Mouse (Mus musculus) naive thymus-derived CD4-positive, alpha-beta T cell, adult 2 months (primary cell): Measurements from ENCODE around the gene Fam214a.

Experiments
- DNase-seq: peaks from one replicate; pipeline ENCODE4 v3.0.0-alpha.2; 2011; ENCODE audit warnings: low read depth

The Fam214a gene

GRCm38 (mm10) chr9:74952106-74952505 lies 578 bp upstream of the Fam214a start:
- DNase-seq, result peak; percentile 51

DNA sequence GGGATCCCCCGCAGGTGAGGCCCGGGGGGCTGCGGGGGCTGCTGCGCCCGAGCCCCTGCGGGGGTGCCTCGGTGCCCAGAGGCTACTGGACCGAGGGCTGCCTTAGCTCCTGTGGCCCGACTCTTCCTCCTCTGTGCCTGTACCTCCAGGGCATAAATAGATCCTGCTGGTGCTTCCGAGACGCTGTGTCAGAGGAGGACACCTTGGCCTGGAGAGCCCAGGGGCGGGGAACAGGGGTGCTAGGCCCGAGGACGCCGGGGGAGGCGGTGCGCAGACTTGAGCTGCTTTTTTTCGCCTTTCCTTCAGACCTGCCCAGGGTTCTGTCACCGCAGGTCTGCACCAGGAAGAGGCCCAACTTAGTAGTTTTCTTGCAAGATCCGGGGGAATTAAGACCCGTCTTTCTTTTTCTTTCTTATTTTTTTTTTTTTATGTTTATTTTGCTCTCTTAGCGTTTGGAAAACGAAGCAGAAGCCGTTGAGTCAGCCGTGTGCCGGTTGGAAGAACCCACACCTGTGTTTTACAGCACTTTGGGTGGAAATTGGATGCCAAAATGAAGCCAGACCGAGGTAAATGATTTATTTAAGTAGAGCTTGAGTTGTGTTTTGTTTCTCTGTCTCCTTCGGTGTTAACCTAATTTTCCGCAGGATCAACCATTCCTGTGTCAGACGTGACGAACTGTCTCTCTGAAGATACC lies 728 bp downstream of the Fam214a start:
- peak; percentile 80 for DNase-seq

DNA sequence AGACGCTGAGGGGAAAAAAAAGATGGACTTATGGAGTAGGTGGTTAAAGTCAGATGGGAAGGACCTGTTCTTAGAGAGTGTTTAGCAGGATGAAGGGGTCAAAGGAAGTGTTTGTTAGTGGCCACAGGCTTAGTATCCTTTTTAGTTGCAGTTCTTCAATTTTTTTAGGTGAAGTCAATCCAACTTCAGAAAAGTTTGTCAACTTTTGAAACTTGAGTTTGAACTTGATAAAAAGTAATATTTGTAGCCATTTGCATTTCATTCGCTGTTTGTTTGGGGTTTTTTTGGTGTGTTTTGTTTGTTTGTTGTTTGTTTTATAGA lies 1.2 kb downstream of the Fam214a start:
- no peak for DNase-seq

DNA sequence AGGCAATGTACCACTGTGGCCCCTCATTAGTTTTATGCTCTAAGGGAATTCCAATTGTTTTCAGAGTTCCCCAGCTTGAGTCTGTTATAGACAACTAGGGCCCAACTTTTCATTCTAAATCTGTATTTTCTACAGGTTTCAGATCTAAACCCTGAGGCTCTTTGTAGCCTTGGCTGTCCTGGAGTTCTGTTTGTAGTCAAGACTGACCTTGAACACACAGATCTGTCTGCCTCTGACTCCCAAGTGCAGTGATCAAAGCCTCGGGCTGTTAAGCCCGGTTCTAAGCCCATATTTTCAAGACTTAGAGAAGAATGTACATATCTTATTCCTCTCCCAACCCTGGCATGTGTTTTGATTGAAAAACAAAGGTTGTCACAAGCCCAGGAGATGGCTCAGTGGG lies 1.7 kb downstream of the Fam214a start:
- DNase-seq, result no peak

DNA sequence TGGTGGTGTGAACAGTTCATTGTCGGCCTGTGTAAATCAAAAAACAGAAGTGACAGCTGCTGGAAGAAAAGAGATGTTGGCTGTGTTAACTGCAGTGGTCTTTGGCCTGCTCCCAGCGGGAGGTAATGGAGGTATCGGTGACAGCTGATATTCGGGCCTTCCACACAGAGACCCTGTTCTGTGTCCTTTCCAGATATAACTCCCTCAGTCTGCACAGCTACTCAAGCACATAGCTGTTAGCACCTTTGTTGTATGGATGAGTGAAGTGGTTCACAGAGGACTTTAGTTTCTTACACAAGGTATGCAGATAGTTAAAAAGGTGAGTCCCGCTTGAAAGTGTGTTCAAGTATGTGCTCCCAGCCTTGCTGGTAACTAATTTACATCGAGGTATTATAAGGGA lies 7.9 kb downstream of the Fam214a start:
- no peak for DNase-seq

- DNase-seq, result no peak
Observed at GRCm38 (mm10) chr9:74961073-74961575, 8.4 kb downstream of the Fam214a start.

DNA sequence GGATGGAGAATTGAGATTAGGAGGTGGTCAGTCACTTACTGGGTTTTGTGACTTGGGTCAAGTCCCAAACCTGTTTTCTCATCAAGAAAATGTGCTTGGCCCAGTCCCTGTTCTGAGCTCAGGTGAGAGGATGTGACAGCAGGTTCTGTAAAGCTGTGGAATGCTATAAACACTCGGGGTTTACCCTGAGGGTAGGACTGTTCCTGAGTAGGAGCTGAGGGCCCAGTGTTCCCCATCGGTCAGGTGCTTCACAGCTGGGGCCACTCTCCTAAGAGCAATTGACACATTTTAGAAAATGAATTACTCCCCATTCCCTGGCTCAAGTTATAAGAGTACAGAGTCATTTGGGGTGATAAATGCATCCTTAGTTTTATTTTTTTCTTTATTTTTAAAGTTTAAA lies 11.3 kb downstream of the Fam214a start:
- no peak for DNase-seq

DNA sequence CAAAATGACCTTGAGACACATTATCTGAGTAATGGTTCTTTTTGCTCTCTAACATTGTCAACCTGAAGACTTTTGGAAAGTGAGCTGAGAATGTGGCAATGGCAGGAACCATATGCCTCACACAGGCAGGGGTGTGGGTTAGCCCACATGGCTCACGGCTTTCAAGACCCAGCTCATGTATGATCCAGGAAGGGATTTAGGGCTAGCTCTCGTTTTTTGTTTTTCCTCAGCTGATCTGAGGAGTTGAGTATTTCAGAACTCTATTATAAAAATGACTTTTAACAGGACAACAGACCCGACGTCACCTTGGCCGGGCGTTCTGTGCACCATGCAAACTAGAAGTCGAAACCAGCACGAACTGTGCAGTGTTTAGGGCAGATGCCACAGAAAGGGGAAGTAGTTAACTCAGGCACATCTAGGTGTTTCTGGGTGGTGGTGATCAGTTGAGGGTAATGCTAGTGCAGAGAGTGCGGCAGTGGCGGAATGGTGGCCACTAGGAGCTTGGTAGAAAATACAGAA lies 12.2 kb downstream of the Fam214a start:
- DNase-seq, result peak; percentile 39

DNA sequence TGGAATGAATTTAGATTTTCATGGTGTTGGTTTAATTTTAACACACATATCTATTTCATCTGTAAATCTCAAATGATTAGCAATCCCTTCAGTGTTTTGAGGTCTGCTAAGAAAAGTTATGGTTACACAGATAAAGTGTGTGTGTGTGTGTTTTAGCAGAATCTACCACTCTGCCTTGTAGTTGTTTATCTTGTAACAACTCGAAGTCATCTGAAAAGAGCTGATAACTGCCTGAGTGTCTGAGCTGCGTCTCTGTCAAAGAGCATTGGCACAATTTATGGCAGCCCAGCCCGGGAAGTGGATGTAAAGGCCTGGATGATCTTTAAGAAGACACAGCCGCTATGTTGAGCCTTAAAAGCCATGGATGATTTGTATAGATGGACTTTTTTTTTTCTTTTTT lies 13.5 kb downstream of the Fam214a start:
- no peak for DNase-seq

GRCm38 (mm10) chr9:74968647-74969428 lies 16.2 kb downstream of the Fam214a start:
- no peak for DNase-seq

DNA sequence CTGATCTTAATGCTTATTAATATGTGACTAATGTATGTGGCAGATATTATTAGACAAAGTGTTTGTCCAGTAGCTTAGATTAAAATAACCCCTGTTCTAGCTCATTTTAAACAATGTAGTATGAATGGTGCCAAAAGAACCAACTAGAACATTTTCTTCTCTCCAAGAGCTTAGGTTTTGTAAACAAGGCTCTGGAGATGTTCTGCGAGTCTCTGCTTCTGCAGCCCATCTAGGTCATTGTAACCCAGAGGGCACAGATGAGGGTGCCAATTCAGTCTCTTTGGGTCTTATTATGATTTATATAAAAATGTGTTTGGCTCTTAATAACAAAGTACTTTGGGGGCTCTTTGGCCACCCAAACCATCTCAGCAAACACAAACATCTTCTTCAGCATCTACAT lies 17.9 kb downstream of the Fam214a start:
- DNase-seq, result no peak

- DNase-seq, result no peak
Observed at GRCm38 (mm10) chr9:74971191-74971976, 18.7 kb downstream of the Fam214a start.

GRCm38 (mm10) chr9:74972736-74973135 lies 20.1 kb downstream of the Fam214a start:
- no peak for DNase-seq

DNA sequence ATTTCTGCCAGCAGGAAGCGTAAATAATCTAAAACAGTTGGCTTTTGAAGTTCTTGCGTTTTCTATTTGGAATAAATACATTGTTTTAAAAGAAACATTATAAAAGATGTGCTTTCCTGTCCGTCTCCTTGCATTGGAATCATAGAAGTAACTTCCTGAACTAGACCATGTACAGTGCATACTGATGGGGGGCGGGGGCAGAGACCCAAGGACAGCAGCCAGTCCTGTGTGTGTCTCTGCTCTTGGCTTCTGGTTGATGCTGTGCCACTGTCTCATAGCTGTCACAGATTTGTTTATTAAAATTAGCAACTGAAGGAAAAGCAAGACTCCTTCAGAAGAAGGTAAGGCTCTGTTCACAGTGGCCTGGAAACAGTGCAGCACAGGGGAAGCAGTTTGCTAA lies 20.5 kb downstream of the Fam214a start:
- DNase-seq, result no peak

GRCm38 (mm10) chr9:74974758-74975157 lies 22.1 kb downstream of the Fam214a start:
- no peak for DNase-seq

DNA sequence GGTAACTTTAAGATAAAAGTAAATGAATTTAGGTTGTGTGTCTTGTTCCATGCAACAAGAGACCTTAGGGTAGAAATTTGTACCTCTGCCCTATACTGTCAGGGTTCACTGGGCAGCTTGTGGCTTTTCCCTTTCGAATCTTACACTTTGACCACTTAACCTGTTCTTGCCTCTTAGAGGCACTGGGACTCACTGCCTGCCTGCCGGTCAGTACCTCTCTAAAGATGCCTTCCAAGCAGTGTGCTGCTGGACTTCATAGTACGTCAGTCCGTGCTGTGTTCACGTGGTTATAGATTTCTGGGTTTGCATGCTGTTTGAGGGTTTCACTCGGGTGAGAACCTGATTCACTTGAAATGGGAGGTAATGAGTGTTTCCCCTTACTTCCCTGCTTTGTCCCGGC lies 22.7 kb downstream of the Fam214a start:
- DNase-seq, result no peak

DNA sequence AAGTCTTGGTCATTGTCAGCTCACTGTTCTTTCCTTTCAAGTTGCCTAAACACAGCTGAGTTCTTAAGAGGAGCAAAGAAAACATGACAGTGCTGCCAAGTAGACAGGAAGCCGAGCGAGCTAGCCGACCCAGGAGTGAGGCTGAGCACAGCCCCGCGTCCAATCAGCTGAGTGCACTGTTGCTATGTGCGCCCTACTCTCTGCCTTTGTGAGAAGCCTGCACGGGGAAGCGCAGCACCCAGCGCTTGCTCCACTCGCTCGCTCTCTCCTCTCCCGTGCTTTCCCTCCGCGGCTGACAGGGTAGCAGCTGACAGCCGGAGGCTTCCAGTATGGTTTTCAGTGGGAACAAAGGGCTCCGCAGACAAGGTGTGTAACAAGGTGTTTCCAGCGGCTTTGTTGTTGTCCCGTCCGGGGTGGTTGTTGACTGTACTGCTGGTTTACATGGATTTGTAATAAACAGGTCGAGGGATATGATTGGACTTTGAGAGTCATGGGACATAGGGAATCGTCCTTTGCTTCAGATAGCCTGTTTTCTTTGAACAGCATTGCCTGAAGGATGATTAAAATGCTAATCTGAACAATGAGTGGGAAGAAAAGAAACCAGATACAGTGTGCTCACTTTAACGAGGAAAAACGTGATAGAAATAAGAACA lies 23.4 kb downstream of the Fam214a start:
- peak; percentile 90 for DNase-seq

DNA sequence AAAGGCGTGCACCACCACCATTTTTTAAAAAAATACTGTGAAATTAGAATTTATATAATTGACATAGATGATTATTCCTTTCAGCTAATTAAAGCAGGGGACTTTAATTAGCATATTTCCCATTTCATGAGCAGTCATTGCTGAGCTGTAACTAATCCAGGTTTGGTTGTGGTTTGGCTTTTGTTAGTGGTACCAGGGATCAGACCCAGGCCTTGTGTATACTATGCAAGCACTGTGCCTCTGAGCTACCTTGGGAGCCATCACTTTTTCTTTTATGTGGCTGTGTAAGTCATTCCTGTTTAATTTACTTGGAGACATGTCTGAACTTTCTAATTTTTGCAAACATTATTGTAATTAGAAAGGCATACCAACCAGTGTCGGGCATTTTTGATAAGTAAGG lies 24.6 kb downstream of the Fam214a start:
- DNase-seq, result no peak

- no peak for DNase-seq
Observed at GRCm38 (mm10) chr9:74977962-74978361, 25.3 kb downstream of the Fam214a start.

- DNase-seq, result no peak
Observed at GRCm38 (mm10) chr9:74978868-74979267, 26.2 kb downstream of the Fam214a start.

DNA sequence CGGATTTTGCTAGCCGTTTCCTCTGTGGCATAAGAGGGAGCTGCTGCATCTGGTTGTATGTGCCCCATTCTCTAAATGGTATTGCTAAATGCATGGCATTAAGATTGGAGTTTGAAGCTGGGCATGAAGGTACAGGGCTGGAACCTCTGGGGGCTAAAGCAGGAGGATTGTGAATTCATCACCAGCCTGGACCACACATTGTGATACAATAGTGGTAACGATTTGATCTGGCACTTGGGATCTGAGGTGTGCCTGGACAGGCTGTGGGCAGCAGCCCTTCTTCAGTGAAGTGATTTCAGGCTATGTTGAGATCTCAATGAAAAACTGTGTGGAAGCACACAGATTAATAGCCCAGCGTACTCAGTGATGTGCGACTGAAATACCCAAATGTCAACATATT lies 26.7 kb downstream of the Fam214a start:
- no peak for DNase-seq

DNA sequence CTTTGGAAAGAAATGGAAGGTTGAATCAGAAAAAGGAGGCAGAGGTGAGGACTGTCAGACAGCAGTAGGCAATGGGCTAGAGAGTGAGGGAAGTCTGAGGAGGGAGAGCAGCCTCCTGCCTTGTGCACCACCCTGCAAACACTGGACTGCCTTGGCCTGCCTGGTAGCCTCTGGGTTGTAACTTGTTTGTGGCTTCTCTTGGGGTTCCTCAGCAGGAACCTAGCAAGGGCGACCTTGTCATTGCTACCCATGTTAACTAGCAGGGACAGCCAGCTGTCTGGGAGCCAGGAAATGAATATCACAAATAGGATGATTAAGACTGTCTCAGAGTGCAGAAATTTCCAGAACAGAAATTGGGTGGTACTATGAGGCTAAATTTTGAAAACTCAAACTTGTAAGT lies 27.2 kb downstream of the Fam214a start:
- no peak for DNase-seq
